Mouse (Mus musculus): ENCODE data around the gene Hist1h2bg. TPM values are rescaled to one million over a fixed set of nuclear protein-coding genes. Genes with fewer than 3 reads are reported as not detected.
"Not testable (repeated sequence)": the region's sequence is repeated elsewhere in the genome, so short reads cannot be mapped to it uniquely, and the experiment has no call there.

Gene Hist1h2bg
- polyA plus RNA-seq, 1 experiment from 2014 or later, result 1.3 TPM

DNA sequence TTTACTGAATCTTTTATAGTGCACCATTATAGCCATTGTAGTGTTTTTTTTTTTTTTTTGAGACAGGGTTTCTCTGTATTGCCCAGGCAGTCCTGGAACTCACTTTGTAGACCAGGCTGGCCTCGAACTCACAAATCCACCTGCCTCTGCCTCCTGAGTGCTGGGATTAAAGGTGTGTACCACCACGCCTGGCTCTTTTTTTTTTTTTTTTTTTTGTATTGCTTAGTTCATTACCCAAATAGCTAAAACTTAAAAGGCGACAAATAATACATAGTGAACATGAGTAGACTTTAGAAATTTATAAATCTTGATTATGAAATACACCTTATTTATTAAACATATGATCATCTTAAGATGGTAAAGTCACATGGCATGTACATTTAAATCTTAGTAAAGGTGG is 29.7 kb upstream of the Hist1h2bg start:
- H3K36me3 ChIP-seq (ENCODE audit: insufficient read depth, low read length), result no peaks in the 10 kb centered on the region
- 66% methylated on average over 3 of the region's 3 CpGs for WGBS
- no peaks in the 10 kb centered on the region for H3K27me3 ChIP-seq (replicated peaks; ENCODE audit: insufficient read depth, low read length)
- no peak overlapping the region for H3K4me3 ChIP-seq (ENCODE audit: low read depth, low read length)
- no peak for TF ChIP-seq CTCF (IDR thresholded peaks at IDR 0.05)
- TF ChIP-seq EP300 (IDR thresholded peaks at IDR 0.05), result no peak
- no peak overlapping the region for H3K9ac ChIP-seq (replicated peaks; ENCODE audit: low read depth)
- H3K4me2 ChIP-seq (replicated peaks; ENCODE audit: low read depth, low read length), result no peak overlapping the region
- no peaks in the 10 kb centered on the region; the same call in 1 of the 2 replicates for H3K4me1 ChIP-seq (ENCODE audit: insufficient read depth, low read depth, low read length)
- ATAC-seq (no peak), DNase-seq (ENCODE audit: low spot score) (no peak)
- no peaks in the 10 kb centered on the region for H3K9me3 ChIP-seq (ENCODE audit: low read length)
- H3K27ac ChIP-seq (ENCODE audit: low read length), result no peak overlapping the region

DNA sequence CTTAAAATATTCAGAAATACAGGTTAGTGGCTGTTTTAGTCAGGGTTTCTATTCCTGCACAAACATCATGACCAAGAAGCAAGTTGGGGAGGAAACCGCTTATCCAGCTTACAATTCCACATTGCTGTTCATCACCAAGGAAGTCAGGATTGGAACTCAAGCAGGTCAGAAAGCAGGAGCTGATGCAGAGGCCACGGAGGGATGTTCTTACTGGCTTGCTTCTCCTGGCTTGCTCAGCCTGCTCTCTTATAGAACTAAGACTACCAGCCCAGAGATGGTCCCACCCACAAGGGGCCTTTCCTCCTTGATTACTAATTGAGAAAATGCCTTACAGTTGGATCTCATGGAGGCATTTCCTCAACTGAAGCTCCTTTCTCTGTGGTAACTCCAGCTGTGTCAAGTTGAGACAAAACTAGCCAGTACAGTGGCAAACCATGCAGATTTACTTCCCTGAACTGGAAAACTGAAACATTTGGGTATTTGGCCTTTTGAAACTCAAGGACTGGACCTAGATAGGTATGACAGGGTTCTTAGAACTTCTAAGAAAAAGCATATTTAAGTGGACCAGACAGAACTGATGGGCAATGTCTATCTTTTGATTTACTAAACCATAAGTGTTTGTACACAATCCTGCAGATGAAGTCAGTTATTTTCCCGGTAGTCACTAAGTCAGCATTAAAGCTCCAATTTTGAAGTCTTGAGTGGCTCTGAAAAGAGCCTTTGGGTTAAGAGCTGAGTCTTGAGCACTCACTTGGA is 28.8 kb upstream of the Hist1h2bg start:
- Histone ChIP-seq H3K27ac (ENCODE audit: low read length) (0 out of 2 replicates have a peak overlapping the region, but pooled peaks have one; percentile 15), H3K4me2 (replicated peaks; ENCODE audit: low read depth, low read length) (peak overlapping the region; percentile 63), H3K9ac (replicated peaks; ENCODE audit: low read depth) (peak overlapping the region; percentile 34; the same call in 1 of the 2 replicates), H3K4me3 (ENCODE audit: low read depth, low read length) (peak overlapping the region; percentile 49; the same call in 1 of the 2 replicates)
- H3K27me3 ChIP-seq (replicated peaks; ENCODE audit: insufficient read depth, low read length); H3K9me3 ChIP-seq (ENCODE audit: low read length); H3K4me1 ChIP-seq (ENCODE audit: insufficient read depth, low read depth, low read length); H3K36me3 ChIP-seq (ENCODE audit: insufficient read depth, low read length); DNase-seq (ENCODE audit: low spot score); ATAC-seq: not testable (repeated sequence)
- WGBS, result 4% methylated on average over 3 of the region's 3 CpGs

DNA sequence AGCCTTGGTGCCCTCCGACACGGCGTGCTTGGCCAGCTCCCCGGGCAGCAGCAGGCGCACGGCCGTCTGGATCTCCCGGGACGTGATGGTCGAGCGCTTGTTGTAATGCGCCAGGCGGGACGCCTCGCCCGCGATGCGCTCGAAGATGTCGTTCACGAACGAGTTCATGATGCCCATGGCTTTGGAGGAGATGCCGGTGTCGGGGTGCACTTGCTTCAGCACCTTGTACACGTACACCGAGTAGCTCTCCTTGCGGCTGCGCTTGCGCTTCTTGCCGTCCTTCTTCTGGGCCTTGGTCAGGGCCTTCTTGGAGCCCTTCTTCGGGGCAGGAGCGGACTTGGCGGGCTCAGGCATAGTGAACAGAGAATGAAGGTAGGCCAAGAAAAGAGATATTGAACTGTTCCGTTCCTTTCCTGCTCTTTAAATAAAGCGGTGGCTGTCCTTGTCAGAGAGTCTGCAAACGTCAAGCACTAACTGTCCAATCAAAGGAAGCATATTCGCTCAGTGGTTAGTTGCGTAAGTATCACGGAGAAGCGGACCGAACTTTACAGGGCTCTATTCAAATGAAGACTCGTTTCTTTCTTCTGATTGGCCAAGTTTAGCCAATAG is 28.1 kb upstream of the Hist1h2bg start, which contains the start of gene Hist1h2bh:
Gene Hist1h2bh (minus strand): TSS at position 394 of the 609 bp plus-strand sequence.
- WGBS, result under 1% methylated on average over 27 of the region's 42 CpGs
- Histone ChIP-seq H3K4me2 (replicated peaks; ENCODE audit: low read depth, low read length) (peak within 1 kb of the TSS; percentile 63), H3K9ac (replicated peaks; ENCODE audit: low read depth) (peak within 1 kb of the TSS; percentile 34), H3K27ac (ENCODE audit: low read length) (peak within 1 kb of the TSS; percentile 86), H3K4me3 (ENCODE audit: low read depth, low read length) (peak within 1 kb of the TSS; percentile 49)
- not testable (repeated sequence) for H3K36me3 ChIP-seq (ENCODE audit: insufficient read depth, low read length); H3K27me3 ChIP-seq (replicated peaks; ENCODE audit: insufficient read depth, low read length); H3K9me3 ChIP-seq (ENCODE audit: low read length); H3K4me1 ChIP-seq (ENCODE audit: insufficient read depth, low read depth, low read length)
- ATAC-seq, result peak; percentile 91
- peak; percentile 98 for DNase-seq (ENCODE audit: low spot score)

GRCm38 (mm10) chr13:23543965-23544786 is 27.0 kb upstream of the Hist1h2bg start, which contains the start of gene Hist1h3f:
TSS of gene Hist1h3f (plus strand) at chr13:23544052.
- H3K4me3 ChIP-seq (ENCODE audit: low read depth, low read length), result peak within 1 kb of the TSS; percentile 49
- H3K9me3 ChIP-seq (ENCODE audit: low read length), result no peaks in the 10 kb centered on the region
- ATAC-seq (peak; percentile 94), DNase-seq (ENCODE audit: low spot score) (peak; percentile 98)
- H3K27ac ChIP-seq (ENCODE audit: low read length), result peak within 1 kb of the TSS; percentile 86
- H3K4me1 ChIP-seq (ENCODE audit: insufficient read depth, low read depth, low read length), result no peaks in the 10 kb centered on the region
- no peaks in the 10 kb centered on the region for H3K36me3 ChIP-seq (ENCODE audit: insufficient read depth, low read length)
- H3K27me3 ChIP-seq (replicated peaks; ENCODE audit: insufficient read depth, low read length), result no peaks in the 10 kb centered on the region
- H3K9ac ChIP-seq (replicated peaks; ENCODE audit: low read depth), result peak within 1 kb of the TSS; percentile 52
- TF ChIP-seq EP300 (IDR thresholded peaks at IDR 0.05), result peak; percentile 46; the same call in 1 of the 2 replicates
- TF ChIP-seq CTCF (IDR thresholded peaks at IDR 0.05), result no peak
- peak within 1 kb of the TSS; percentile 63 for H3K4me2 ChIP-seq (replicated peaks; ENCODE audit: low read depth, low read length)
- under 1% methylated on average over 19 of the region's 45 CpGs for WGBS

GRCm38 (mm10) chr13:23544787-23545120 is 26.4 kb upstream of the Hist1h2bg start:
- not testable (repeated sequence) for ATAC-seq; H3K4me1 ChIP-seq (ENCODE audit: insufficient read depth, low read depth, low read length); DNase-seq (ENCODE audit: low spot score); H3K27ac ChIP-seq (ENCODE audit: low read length); H3K27me3 ChIP-seq (replicated peaks; ENCODE audit: insufficient read depth, low read length); H3K9ac ChIP-seq (replicated peaks; ENCODE audit: low read depth); H3K36me3 ChIP-seq (ENCODE audit: insufficient read depth, low read length); H3K9me3 ChIP-seq (ENCODE audit: low read length)
- Histone ChIP-seq H3K4me3 (ENCODE audit: low read depth, low read length) (peak overlapping the region; percentile 49), H3K4me2 (replicated peaks; ENCODE audit: low read depth, low read length) (peak overlapping the region; percentile 63)
- WGBS, result under 1% methylated on average over 11 of the region's 14 CpGs

GRCm38 (mm10) chr13:23546694-23547093 is 24.5 kb upstream of the Hist1h2bg start:
- H3K27me3 ChIP-seq (replicated peaks; ENCODE audit: insufficient read depth, low read length), result no peaks in the 10 kb centered on the region
- DNase-seq (ENCODE audit: low spot score) (no peak), ATAC-seq (no peak)
- no peaks in the 10 kb centered on the region for H3K4me1 ChIP-seq (ENCODE audit: insufficient read depth, low read depth, low read length)
- H3K4me3 ChIP-seq (ENCODE audit: low read depth, low read length), result no peak overlapping the region
- TF ChIP-seq CTCF (IDR thresholded peaks at IDR 0.05) (no peak), EP300 (IDR thresholded peaks at IDR 0.05) (no peak)
- H3K27ac ChIP-seq (ENCODE audit: low read length), result no peak overlapping the region
- WGBS, result 49% methylated on average over 5 of the region's 5 CpGs
- H3K9ac ChIP-seq (replicated peaks; ENCODE audit: low read depth), result no peak overlapping the region
- no peak overlapping the region for H3K4me2 ChIP-seq (replicated peaks; ENCODE audit: low read depth, low read length)
- no peaks in the 10 kb centered on the region for H3K9me3 ChIP-seq (ENCODE audit: low read length)
- no peaks in the 10 kb centered on the region for H3K36me3 ChIP-seq (ENCODE audit: insufficient read depth, low read length)

All from lung, postnatal 0 days (tissue).